Mouse (Mus musculus) left cerebral cortex, adult 9 months (tissue): ENCODE results near the gene Btbd9.
"Not testable (repeated sequence)": the region's sequence is repeated elsewhere in the genome, so short reads cannot be mapped to it uniquely, and the experiment has no call there.

Experiments used
- DNase-seq, 2 experiments: peaks; one replicate each; pipeline ENCODE4 v3.0.0; 2022; ENCODE audit warnings: low spot score in 2 of 2

The Btbd9 gene

GRCm38 (mm10) chr17:30575941-30576773, at the start of gene Btbd9:
TSS of gene Btbd9 (minus strand) at chr17:30576488.
- DNase-seq: peak; percentile 88 to 97

GRCm38 (mm10) chr17:30624132-30624531, 47.8 kb upstream of the Btbd9 start, which contains the start of gene Dnah8:
TSS of gene Dnah8 (plus strand) at chr17:30624354.
- DNase-seq: not testable (repeated sequence)

GRCm38 (mm10) chr17:30623200-30623599, 46.9 kb upstream of the Btbd9 start:
- DNase-seq: no peak

- no peak for DNase-seq
These were observed 45.2 kb upstream of the Btbd9 start for GRCm38 (mm10) chr17:30621450-30621849.

GRCm38 (mm10) chr17:30620548-30620947, 44.3 kb upstream of the Btbd9 start:
- no peak for DNase-seq

GRCm38 (mm10) chr17:30619153-30619552, 42.9 kb upstream of the Btbd9 start:
- DNase-seq: no peak

GRCm38 (mm10) chr17:30618136-30618891, 42.0 kb upstream of the Btbd9 start:
- DNase-seq: no peak

- DNase-seq: no peak
These were observed 39.9 kb upstream of the Btbd9 start for GRCm38 (mm10) chr17:30616203-30616602.

- no peak for DNase-seq
These were observed 37.1 kb upstream of the Btbd9 start for GRCm38 (mm10) chr17:30613350-30613749.

- peak; percentile 97 to 100 for DNase-seq
These were observed 36.0 kb upstream of the Btbd9 start for GRCm38 (mm10) chr17:30612075-30612859.

GRCm38 (mm10) chr17:30611221-30612074, 35.2 kb upstream of the Btbd9 start:
- no peak for DNase-seq

- no peak for DNase-seq
These were observed 34.5 kb upstream of the Btbd9 start for GRCm38 (mm10) chr17:30610739-30611138.

- DNase-seq: no peak
These were observed 33.7 kb upstream of the Btbd9 start for GRCm38 (mm10) chr17:30609980-30610307.

GRCm38 (mm10) chr17:30609305-30609979, 33.2 kb upstream of the Btbd9 start:
- peak in 1 of 2 experiments; percentile 59 for DNase-seq

- no peak for DNase-seq
These were observed 31.7 kb upstream of the Btbd9 start for GRCm38 (mm10) chr17:30607909-30608495.

GRCm38 (mm10) chr17:30607330-30607729, 31.0 kb upstream of the Btbd9 start:
- DNase-seq: no peak

- DNase-seq: no peak
These were observed 30.4 kb upstream of the Btbd9 start for GRCm38 (mm10) chr17:30606634-30607081.

GRCm38 (mm10) chr17:30606206-30606605, 29.9 kb upstream of the Btbd9 start:
- DNase-seq: no peak

- DNase-seq: no peak
These were observed 28.7 kb upstream of the Btbd9 start for GRCm38 (mm10) chr17:30605001-30605400.

- no peak for DNase-seq
These were observed 28.0 kb upstream of the Btbd9 start for GRCm38 (mm10) chr17:30604296-30604695.
